Mouse (Mus musculus) neutrophil, adult 83 days (primary cell): ENCODE results near the gene Ddx39. TPM values are rescaled to one million over a fixed set of nuclear protein-coding genes. Genes with fewer than 3 reads are reported as not detected.

Experiments used
- total RNA-seq, 2 experiments: library from RNA; stranded (reverse); gene quantifications; one replicate each; pipeline ENCODE4 v1.2.4; 2023

Ddx39 gene
- total RNA-seq, result 10 to 100 TPM; 47.8 to 60.4 TPM

GRCm38 (mm10) chr8:83715031-83715690 is at the start of gene Ddx39:
TSS of gene Ddx39 (plus strand) at chr8:83715177.

DNA sequence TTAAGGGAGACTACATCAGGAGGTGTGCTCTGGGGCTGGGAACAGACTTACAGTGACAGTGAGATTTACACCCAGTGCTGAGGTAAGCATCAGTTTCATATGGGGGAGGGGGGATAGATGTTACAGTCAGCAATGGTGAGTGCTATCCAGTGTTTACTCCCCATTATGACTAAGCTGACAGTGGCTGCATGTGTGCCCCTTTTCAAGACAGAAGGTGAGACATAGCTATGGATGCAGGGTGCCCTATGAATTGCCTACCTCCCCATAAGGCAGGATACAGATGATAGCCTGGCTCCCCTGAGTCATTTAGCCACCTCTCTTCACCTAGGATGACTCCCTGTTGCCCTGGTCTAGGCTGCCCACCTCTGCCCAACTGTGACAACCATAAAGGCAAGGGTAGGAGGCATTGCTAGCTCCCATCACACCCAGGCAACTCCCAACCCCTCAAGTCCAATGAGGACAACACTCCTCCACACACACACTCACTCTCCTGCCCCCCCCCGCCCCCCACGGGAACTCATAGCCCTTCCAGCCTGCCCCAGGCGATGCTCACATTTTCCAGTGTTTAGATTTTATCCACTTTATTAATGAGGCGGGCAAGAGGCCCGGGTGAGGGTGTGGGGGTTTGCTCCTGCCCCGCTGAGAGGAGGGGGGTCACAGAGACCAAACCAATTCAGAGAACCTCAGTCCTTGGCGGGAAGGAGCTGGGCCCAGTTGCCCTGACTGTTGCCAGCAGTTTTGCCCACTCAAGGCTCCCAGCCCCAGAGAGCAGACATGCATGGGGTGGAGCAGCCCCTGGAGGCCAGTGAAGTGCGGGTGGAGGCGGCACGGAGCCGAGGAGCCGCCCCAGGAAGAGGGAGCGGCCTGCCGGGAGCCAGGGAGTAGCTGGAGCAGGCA is 48.8 kb upstream of the Ddx39 start, which contains the start of gene Ptger1:
TSS of gene Ptger1 (plus strand) at position 710 of the 897 bp plus-strand sequence.

GRCm38 (mm10) chr8:83698661-83699453 is 16.1 kb upstream of the Ddx39 start, which contains the start of gene Pkn1:
TSS of gene Pkn1 (minus strand) at chr8:83699179.

DNA sequence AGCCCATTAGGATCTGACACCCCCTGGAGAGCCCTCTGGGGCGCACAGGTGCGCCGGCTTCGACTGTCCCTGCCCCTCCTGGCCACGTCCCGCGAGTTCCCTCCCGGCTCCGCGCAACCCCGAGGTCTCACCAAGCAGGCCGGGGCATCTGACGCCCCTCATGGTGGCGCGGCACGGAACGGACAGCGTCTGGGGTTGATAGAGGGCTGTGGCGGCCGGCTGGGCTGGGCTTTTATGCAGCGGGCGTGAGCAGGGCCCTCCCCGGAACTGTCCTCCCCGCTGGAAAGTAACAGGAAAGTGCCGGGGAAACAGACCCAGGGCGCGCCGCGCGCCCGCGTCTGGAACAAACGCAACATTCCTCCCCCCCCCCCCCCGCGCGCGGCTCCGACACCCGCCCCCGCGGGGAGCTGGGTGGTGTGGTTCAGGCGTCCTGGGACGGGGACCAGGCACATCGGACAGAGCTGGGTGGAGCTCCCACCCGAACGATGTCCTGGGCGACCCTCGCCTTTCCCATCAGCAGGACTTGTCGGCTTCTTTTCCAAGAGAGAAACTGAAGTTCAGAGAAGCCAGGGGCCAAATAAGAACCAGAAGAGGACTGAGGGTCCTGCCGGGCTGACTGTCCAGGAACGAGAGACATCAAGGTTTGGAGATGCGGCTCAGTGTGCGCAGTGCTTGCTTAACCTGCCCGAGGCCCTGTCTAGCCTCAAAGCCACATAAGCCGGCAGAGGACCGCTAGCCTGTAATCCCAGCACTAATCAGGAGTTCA is 26.2 kb downstream of the Ddx39 start, which contains the start of gene Adgre5:
TSS of gene Adgre5 (minus strand) at position 351 of the 766 bp plus-strand sequence.

Other genes starting within 250 kb of the Ddx39 start
- not detected for gene Olfr370, start 179.4 kb upstream of the Ddx39 start, total RNA-seq
- 100 to 1,000 TPM; 128 to 142 TPM for gene Ndufb7, start 148.5 kb upstream of the Ddx39 start, total RNA-seq
- gene Tecr, start 107.2 kb upstream of the Ddx39 start, total RNA-seq, result 100 to 1,000 TPM; 363 to 401 TPM
- gene Dnajb1, start 107.0 kb upstream of the Ddx39 start, total RNA-seq, result 100 to 1,000 TPM in 1 of 2 experiments, 10 to 100 TPM in 1; 91.7 to 122 TPM
- gene Gipc1, start 62.5 kb upstream of the Ddx39 start, total RNA-seq, result 10 to 100 TPM; 27.2 to 28.1 TPM
- under 1 TPM; 0.20 to 0.37 TPM for gene Ptger1, start 48.5 kb upstream of the Ddx39 start, total RNA-seq
- gene Pkn1, start 16.0 kb upstream of the Ddx39 start, total RNA-seq, result 100 to 1,000 TPM; 248 to 275 TPM
- gene Adgre5, start 26.1 kb downstream of the Ddx39 start, total RNA-seq, result 100 to 1,000 TPM; 501 to 540 TPM
- 1 to 10 TPM; 3.1 to 4.0 TPM for gene Adgrl1, start 184.9 kb downstream of the Ddx39 start, total RNA-seq
- gene Gm10644, start 240.0 kb downstream of the Ddx39 start, total RNA-seq, result under 1 TPM; 0.11 to 0.13 TPM
- gene Asf1b, start 240.3 kb downstream of the Ddx39 start, total RNA-seq, result 10 to 100 TPM; 52.1 to 60.7 TPM